23 mouse cellular contexts compared by ENCODE assay signal in the genomic region with DNA sequence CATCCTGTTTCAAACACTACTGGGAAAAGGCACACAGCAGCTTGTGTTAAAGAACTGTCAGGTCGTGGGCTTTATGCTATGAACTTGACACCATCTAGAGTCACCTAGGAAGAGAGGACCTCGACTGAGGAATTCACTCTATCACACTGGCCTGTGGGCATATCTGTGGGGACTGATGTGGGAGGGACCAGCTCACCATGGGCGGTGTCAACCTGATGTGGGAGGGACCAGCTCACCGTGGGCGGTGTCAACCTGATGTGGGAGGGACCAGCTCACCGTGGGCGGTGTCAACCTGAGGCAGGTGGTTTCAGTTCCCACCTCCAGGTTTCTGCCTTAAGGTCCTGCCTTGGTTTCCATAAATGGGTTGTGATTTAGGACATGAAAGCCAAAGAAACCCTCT. TPM values are rescaled to one million over a fixed set of nuclear protein-coding genes. Genes with fewer than 3 reads are reported as not detected.
DNase-seq lines count a peak whose midpoint lies in the region; ATAC-seq lines count a peak whose summit lies in the region.
"Had no signal": no experiment of that assay in that cellular context is flagged by ENCODE, and none has a peak within 500 bp of the region (broad histone marks: within the 10 kb centered on the region; RNA-seq: fewer than 3 reads in every experiment).

No protein-coding gene starts in this region.

- peaks cover 5% of the 10 kb centered on the region for H3K4me1 ChIP-seq in liver, embryonic 12.5 days
- no peaks in the 10 kb centered on the region for H3K4me1 ChIP-seq in neural tube, embryonic 15.5 days
- H3K4me1 ChIP-seq: embryonic facial prominence, embryonic 15.5 days; forebrain, embryonic 12.5 days; hindbrain, embryonic 12.5 days; kidney, embryonic 15.5 days; midbrain, embryonic 12.5 days had no signal

- DNase-seq in testis, postnatal 10 days (ENCODE audit: low spot score): peak; percentile 53
- DNase-seq in testis, postnatal 14 days (ENCODE audit: low spot score): no peak
- DNase-seq in ZHBTc4 (ENCODE audit: low read depth, low spot score): peak; percentile 57
- no peak for DNase-seq in lung, postnatal 14 days
- DNase-seq: cerebellum, adult 9-11 months; embryo, embryonic 11 days; layer of hippocampus, postnatal 36 days; lung, postnatal 36 days; retina, postnatal 1 day; thymus, adult 2 months had no signal

- H3K36me3 ChIP-seq in liver, embryonic 12.5 days: no peaks in the 10 kb centered on the region
- H3K36me3 ChIP-seq in neural tube, embryonic 15.5 days: no peaks in the 10 kb centered on the region
- H3K36me3 ChIP-seq: embryonic facial prominence, embryonic 15.5 days; forebrain, embryonic 12.5 days; hindbrain, embryonic 12.5 days; kidney, embryonic 15.5 days; liver, embryonic 15.5 days; midbrain, embryonic 12.5 days had no signal

- peak; percentile 68; the same call in 1 of the 2 replicates for ATAC-seq in liver, embryonic 12.5 days
- ATAC-seq in neural tube, embryonic 15.5 days (ENCODE audit: low FRiP score): no peak
- ATAC-seq in monocyte, adult 5-6 weeks (replicated peaks; ENCODE audit: insufficient number of reproducible peaks, low FRiP score, low TSS enrichment, poor library complexity, severe bottlenecking): no peak

- 26% methylated on average over 7 of the region's 7 CpGs for WGBS in liver, embryonic 12.5 days (ENCODE audit: insufficient replicate concordance)
- WGBS in neural tube, embryonic 15.5 days: 51% methylated on average over 7 of the region's 7 CpGs

- no peak overlapping the region for H3K4me3 ChIP-seq in liver, embryonic 12.5 days
- H3K4me3 ChIP-seq in neural tube, embryonic 15.5 days (replicated peaks): no peak overlapping the region
- H3K4me3 ChIP-seq: embryonic facial prominence, embryonic 15.5 days; forebrain, embryonic 12.5 days; hindbrain, embryonic 12.5 days; kidney, embryonic 15.5 days; liver, embryonic 15.5 days; midbrain, embryonic 12.5 days had no signal

- H3K27me3 ChIP-seq in liver, embryonic 12.5 days (replicated peaks): no peaks in the 10 kb centered on the region
- H3K27me3 ChIP-seq in neural tube, embryonic 15.5 days (replicated peaks): no peaks in the 10 kb centered on the region
- H3K27me3 ChIP-seq: embryonic facial prominence, embryonic 15.5 days; hindbrain, embryonic 12.5 days; kidney, embryonic 15.5 days; liver, embryonic 15.5 days; midbrain, embryonic 12.5 days had no signal

- H3K27ac ChIP-seq in liver, embryonic 12.5 days: no peak overlapping the region
- no peak overlapping the region for H3K27ac ChIP-seq in neural tube, embryonic 15.5 days (replicated peaks)
- H3K27ac ChIP-seq: embryonic facial prominence, embryonic 15.5 days; forebrain, embryonic 12.5 days; hindbrain, embryonic 12.5 days; kidney, embryonic 15.5 days; liver, embryonic 15.5 days; midbrain, embryonic 12.5 days had no signal

- peak overlapping the region; percentile 10; the same call in 1 of the 2 replicates for H3K4me2 ChIP-seq in liver, embryonic 12.5 days
- H3K4me2 ChIP-seq in neural tube, embryonic 15.5 days: no peak overlapping the region
- H3K4me2 ChIP-seq: embryonic facial prominence, embryonic 15.5 days; forebrain, embryonic 12.5 days; hindbrain, embryonic 12.5 days; kidney, embryonic 15.5 days; liver, embryonic 15.5 days; midbrain, embryonic 12.5 days had no signal

- no peak overlapping the region for H3K9ac ChIP-seq in liver, embryonic 12.5 days
- H3K9ac ChIP-seq in neural tube, embryonic 15.5 days (replicated peaks): no peak overlapping the region
- H3K9ac ChIP-seq: embryonic facial prominence, embryonic 15.5 days; forebrain, embryonic 12.5 days; hindbrain, embryonic 12.5 days; kidney, embryonic 15.5 days; liver, embryonic 15.5 days; midbrain, embryonic 12.5 days had no signal

- 0 out of 2 replicates have a peak, but pooled peaks cover 5% of the 10 kb centered on the region for H3K9me3 ChIP-seq in liver, embryonic 12.5 days (replicated peaks)
- no peaks in the 10 kb centered on the region for H3K9me3 ChIP-seq in neural tube, embryonic 15.5 days (replicated peaks)
- H3K9me3 ChIP-seq: embryonic facial prominence, embryonic 15.5 days; forebrain, embryonic 12.5 days; hindbrain, embryonic 12.5 days; kidney, embryonic 15.5 days; liver, embryonic 15.5 days; midbrain, embryonic 12.5 days had no signal

RNA-seq across cellular contexts. Expression of gene Slc47a2, which starts 34.9 kb away (rescaled TPM):
- 0.12 TPM in 1 of 2 replicates, not detected in the other for polyA plus RNA-seq in liver, embryonic 12.5 days (2016; fragmentation: Nextera tagmentation; extraction: Ambion mirVana)
- 0.11 TPM in 1 of 2 replicates, not detected in the other for polyA plus RNA-seq in neural tube, embryonic 15.5 days (2015; fragmentation: Nextera tagmentation; extraction: Ambion mirVana)
- not detected in 3 replicates for total RNA-seq in monocyte, adult 5-6 weeks (2017)
- total RNA-seq: gastrocnemius, postnatal 4 days; left cerebral cortex, postnatal 36 days had no signal
- polyA plus RNA-seq: forebrain, embryonic 12.5 days; hindbrain, embryonic 12.5 days; intestine, embryonic 14.5 days; kidney, embryonic 15.5 days; large intestine, adult 2 months; midbrain, embryonic 12.5 days had no signal

RNA-seq across cellular contexts. Expression of gene Aldh3a2, which starts 40.5 kb away (rescaled TPM):
- 19.5 and 24.5 TPM in 2 replicates for polyA plus RNA-seq in liver, embryonic 12.5 days (2016; fragmentation: Nextera tagmentation; extraction: Ambion mirVana)
- polyA plus RNA-seq in neural tube, embryonic 15.5 days (2015; fragmentation: Nextera tagmentation; extraction: Ambion mirVana): 28.5 and 32.1 TPM in 2 replicates
- total RNA-seq in monocyte, adult 5-6 weeks (2017): 54.7 to 73.1 TPM (median 66.9 TPM) in 3 replicates

Comparison
In these comparisons a context has a peak if more than half of its experiments do, and no peak if none do; other contexts are left out.
1. DNase-seq: peak in testis, postnatal 10 days (single experiment) and ZHBTc4 (single experiment); none in testis, postnatal 14 days (single experiment) and lung, postnatal 14 days (single experiment).